Mouse (Mus musculus) hindbrain, embryonic 10.5 days (tissue): ENCODE measurements around the gene Cfap74. TPM values are rescaled to one million over a fixed set of nuclear protein-coding genes. Genes with fewer than 3 reads are reported as not detected.

Source experiments
- DNase-seq: peaks from one replicate; pipeline ENCODE4 v3.0.0-alpha.2; 2017; ENCODE audit warnings: low spot score
- H3K27ac ChIP-seq: fragments of 300-500 bp; sonication (generic); 2 replicates; pipeline ENCODE4 v1.5.1; 2016; ENCODE audit warnings: mild to moderate bottlenecking, moderate library complexity
- H3K27me3 ChIP-seq: fragments of 300-500 bp; sonication (generic); 2 replicates; pipeline ENCODE4 v1.6.1; 2016; ENCODE audit warnings: mild to moderate bottlenecking; ENCODE audit not compliant: poor library complexity, insufficient read depth, severe bottlenecking
- H3K36me3 ChIP-seq: fragments of 300-500 bp; sonication (generic); 2 replicates; pipeline ENCODE4 v1.6.1; 2016; ENCODE audit warnings: mild to moderate bottlenecking, moderate library complexity
- H3K4me1 ChIP-seq: fragments of 300-500 bp; sonication (generic); replicated peaks from 2 replicates; pipeline ENCODE4 v1.6.1; 2016; ENCODE audit warnings: mild to moderate bottlenecking
- H3K4me3 ChIP-seq: fragments of 300-500 bp; sonication (generic); 2 replicates; pipeline ENCODE4 v1.5.1; 2016; ENCODE audit warnings: mild to moderate bottlenecking, moderate library complexity
- H3K9me3 ChIP-seq: fragments of 300-500 bp; sonication (generic); 2 replicates; pipeline ENCODE4 v1.6.1; 2016; ENCODE audit warnings: mild to moderate bottlenecking, moderate library complexity
- WGBS: fragments of 180-500 bp; shearing (Covaris S2); methylation state at CpG from one replicate; pipeline ENCODE4 v1.1.7; 2016; 5-methylcytosine and 5-hydroxymethylcytosine counted together
- polyA plus RNA-seq: library from polyadenylated mRNA; unstranded; fragments of >200 nt; fragmentation: Nextera tagmentation; extraction: Ambion mirVana; gene quantifications from 2 replicates; pipeline ENCODE4 v1.2.1, GENCODE M21; 2016

The Cfap74 gene
- polyA plus RNA-seq, 1 experiment from 2014 or later = 7.4 TPM

GRCm38 (mm10) chr4:155481381-155482124 lies 72.6 kb downstream of the Cfap74 start:
- H3K36me3 ChIP-seq = no peaks in the 10 kb centered on the region
- peaks cover 18% of the 10 kb centered on the region for H3K4me1 ChIP-seq
- H3K27me3 ChIP-seq = no peaks in the 10 kb centered on the region
- WGBS = 26% methylated on average over 28 of the region's 28 CpGs
- H3K9me3 ChIP-seq = no peaks in the 10 kb centered on the region
- peak overlapping the region; percentile 40; the same call in 1 of the 2 replicates for H3K27ac ChIP-seq
- no peak overlapping the region for H3K4me3 ChIP-seq
- peak; percentile 84 for DNase-seq

GRCm38 (mm10) chr4:155482125-155482480 lies 73.1 kb downstream of the Cfap74 start:
- peaks cover 18% of the 10 kb centered on the region for H3K4me1 ChIP-seq
- 90% methylated on average over 6 of the region's 6 CpGs for WGBS
- no peak overlapping the region for H3K4me3 ChIP-seq
- no peak overlapping the region for H3K27ac ChIP-seq
- no peaks in the 10 kb centered on the region for H3K36me3 ChIP-seq
- no peaks in the 10 kb centered on the region for H3K9me3 ChIP-seq
- no peak for DNase-seq
- no peaks in the 10 kb centered on the region for H3K27me3 ChIP-seq

GRCm38 (mm10) chr4:155482733-155483540 lies 73.9 kb downstream of the Cfap74 start:
- no peaks in the 10 kb centered on the region for H3K36me3 ChIP-seq
- no peak for DNase-seq
- H3K27ac ChIP-seq = no peak overlapping the region
- H3K4me1 ChIP-seq = peaks cover 23% of the 10 kb centered on the region
- 67% methylated on average over 8 of the region's 8 CpGs for WGBS
- H3K27me3 ChIP-seq = no peaks in the 10 kb centered on the region
- H3K9me3 ChIP-seq = no peaks in the 10 kb centered on the region
- H3K4me3 ChIP-seq = no peak overlapping the region

- Histone ChIP-seq H3K27me3 (no peaks in the 10 kb centered on the region), H3K4me1 (peaks cover 46% of the 10 kb centered on the region), H3K36me3 (no peaks in the 10 kb centered on the region), H3K27ac (no peak overlapping the region), H3K4me3 (no peak overlapping the region), H3K9me3 (no peaks in the 10 kb centered on the region)
- DNase-seq = no peak
- WGBS = 85% methylated on average over 3 of the region's 3 CpGs
These were observed 76.5 kb downstream of the Cfap74 start for GRCm38 (mm10) chr4:155485521-155485920.

GRCm38 (mm10) chr4:155487746-155488145 lies 78.8 kb downstream of the Cfap74 start:
- Histone ChIP-seq H3K9me3 (no peaks in the 10 kb centered on the region), H3K27me3 (no peaks in the 10 kb centered on the region), H3K4me1 (peaks cover 48% of the 10 kb centered on the region), H3K36me3 (no peaks in the 10 kb centered on the region), H3K4me3 (no peak overlapping the region), H3K27ac (no peak overlapping the region)
- DNase-seq = no peak
- 49% methylated on average over 3 of the region's 3 CpGs for WGBS

GRCm38 (mm10) chr4:155488232-155489025 lies 79.4 kb downstream of the Cfap74 start:
- Histone ChIP-seq H3K27ac (peak overlapping the region; percentile 57), H3K4me3 (no peak overlapping the region)
- no peak for DNase-seq

GRCm38 (mm10) chr4:155489101-155489970 lies 80.3 kb downstream of the Cfap74 start:
- no peaks in the 10 kb centered on the region for H3K36me3 ChIP-seq
- DNase-seq = no peak
- no peaks in the 10 kb centered on the region for H3K27me3 ChIP-seq
- no peak overlapping the region for H3K4me3 ChIP-seq
- peaks cover 56% of the 10 kb centered on the region for H3K4me1 ChIP-seq
- WGBS = 82% methylated on average over 9 of the region's 9 CpGs
- no peak overlapping the region for H3K27ac ChIP-seq
- no peaks in the 10 kb centered on the region for H3K9me3 ChIP-seq

More at GRCm38 (mm10) chr4:155488232-155489025, 79.4 kb downstream of the Cfap74 start:
- WGBS = 84% methylated on average over 8 of the region's 8 CpGs
- no peaks in the 10 kb centered on the region for H3K27me3 ChIP-seq
- no peaks in the 10 kb centered on the region for H3K36me3 ChIP-seq
- H3K4me1 ChIP-seq = peaks cover 49% of the 10 kb centered on the region
- H3K9me3 ChIP-seq = no peaks in the 10 kb centered on the region

- 35% methylated on average over 5 of the region's 5 CpGs for WGBS
- Histone ChIP-seq H3K36me3 (no peaks in the 10 kb centered on the region; the same call in 1 of the 2 replicates), H3K27ac (peak overlapping the region; percentile 100), H3K9me3 (no peaks in the 10 kb centered on the region), H3K4me3 (peak overlapping the region; percentile 99), H3K4me1 (peaks cover 59% of the 10 kb centered on the region), H3K27me3 (no peaks in the 10 kb centered on the region)
- DNase-seq = no peak
These were observed 81.5 kb downstream of the Cfap74 start for GRCm38 (mm10) chr4:155490456-155490855.

GRCm38 (mm10) chr4:155490990-155491504 lies 82.1 kb downstream of the Cfap74 start, which contains the start of gene Gnb1:
Gnb1 (plus strand) TSS chr4:155491361.
- Histone ChIP-seq H3K4me1 (peaks cover 59% of the 10 kb centered on the region), H3K27me3 (no peaks in the 10 kb centered on the region), H3K4me3 (peak within 1 kb of the TSS; percentile 99), H3K9me3 (no peaks in the 10 kb centered on the region), H3K36me3 (peaks cover under 1% of the 10 kb centered on the region; the same call in 1 of the 2 replicates), H3K27ac (peak within 1 kb of the TSS; percentile 100)
- peak; percentile 91 for DNase-seq
- WGBS = under 1% methylated on average over 60 of the region's 60 CpGs

GRCm38 (mm10) chr4:155491529-155492130 lies 82.6 kb downstream of the Cfap74 start:
- DNase-seq = peak; percentile 65
- peak overlapping the region; percentile 99 for H3K4me3 ChIP-seq
- H3K36me3 ChIP-seq = peaks cover 6% of the 10 kb centered on the region; the same call in 1 of the 2 replicates
- peaks cover 59% of the 10 kb centered on the region for H3K4me1 ChIP-seq
- no peaks in the 10 kb centered on the region for H3K27me3 ChIP-seq
- no peaks in the 10 kb centered on the region for H3K9me3 ChIP-seq
- under 1% methylated on average over 54 of the region's 54 CpGs for WGBS
- H3K27ac ChIP-seq = peak overlapping the region; percentile 100

GRCm38 (mm10) chr4:155492131-155492633 lies 83.2 kb downstream of the Cfap74 start:
- Histone ChIP-seq H3K4me1 (peaks cover 59% of the 10 kb centered on the region), H3K36me3 (peaks cover 11% of the 10 kb centered on the region; the same call in 1 of the 2 replicates), H3K27ac (peak overlapping the region; percentile 100), H3K9me3 (no peaks in the 10 kb centered on the region), H3K27me3 (no peaks in the 10 kb centered on the region), H3K4me3 (peak overlapping the region; percentile 99)
- WGBS = under 1% methylated on average over 51 of the region's 51 CpGs
- DNase-seq = peak; percentile 76
